Mouse (Mus musculus): ENCODE data around the gene Thoc2.

DNA sequence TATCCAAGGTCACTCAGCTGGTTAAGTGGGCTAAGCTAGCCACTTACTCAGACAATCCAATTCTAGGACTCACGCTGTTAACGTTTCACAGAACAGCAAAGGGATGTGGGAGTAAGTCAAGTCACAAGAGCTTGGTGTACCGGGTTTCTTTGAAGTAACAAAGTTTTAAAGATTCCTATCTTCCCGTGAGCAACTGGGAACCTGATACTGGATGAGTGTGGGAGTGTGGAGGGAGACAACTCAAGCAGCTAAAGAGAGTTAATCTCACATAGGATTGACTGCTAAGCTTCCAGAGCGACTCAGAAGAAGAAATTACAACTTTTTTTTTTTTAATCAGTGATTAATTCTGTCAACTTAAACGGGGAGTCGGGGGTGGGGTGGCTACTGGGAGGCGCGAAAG is 10.0 kb downstream of the Thoc2 start:
- no peak for TF ChIP-seq CTCF (IDR thresholded peaks at IDR 0.05 in 2 of 3, conservative IDR thresholded peaks at IDR 0.05 in 1 of 3; ENCODE audit: control insufficient read depth in 1 of 3, insufficient read depth in 1 of 3, low read depth in 2 of 3, low read length in 3 of 3, poor library complexity in 1 of 3, severe bottlenecking in 1 of 3)
- TF ChIP-seq GABPA (IDR thresholded peaks at IDR 0.05; ENCODE audit: low read depth, low read length): no peak
- no peak for TF ChIP-seq USF1 (IDR thresholded peaks at IDR 0.05; ENCODE audit: low read depth, low read length)
- TF ChIP-seq MAX (IDR thresholded peaks at IDR 0.05; ENCODE audit: low read length): no peak

All from MEL (cell line).